Mouse (Mus musculus): ENCODE results near the gene Hspa5.
A peak's percentile ranks its signal among the peaks of the same experiment; 100 is the strongest.
"Not testable (repeated sequence)": the region's sequence is repeated elsewhere in the genome, so short reads cannot be mapped to it uniquely, and the experiment has no call there.

Hspa5 gene

DNA sequence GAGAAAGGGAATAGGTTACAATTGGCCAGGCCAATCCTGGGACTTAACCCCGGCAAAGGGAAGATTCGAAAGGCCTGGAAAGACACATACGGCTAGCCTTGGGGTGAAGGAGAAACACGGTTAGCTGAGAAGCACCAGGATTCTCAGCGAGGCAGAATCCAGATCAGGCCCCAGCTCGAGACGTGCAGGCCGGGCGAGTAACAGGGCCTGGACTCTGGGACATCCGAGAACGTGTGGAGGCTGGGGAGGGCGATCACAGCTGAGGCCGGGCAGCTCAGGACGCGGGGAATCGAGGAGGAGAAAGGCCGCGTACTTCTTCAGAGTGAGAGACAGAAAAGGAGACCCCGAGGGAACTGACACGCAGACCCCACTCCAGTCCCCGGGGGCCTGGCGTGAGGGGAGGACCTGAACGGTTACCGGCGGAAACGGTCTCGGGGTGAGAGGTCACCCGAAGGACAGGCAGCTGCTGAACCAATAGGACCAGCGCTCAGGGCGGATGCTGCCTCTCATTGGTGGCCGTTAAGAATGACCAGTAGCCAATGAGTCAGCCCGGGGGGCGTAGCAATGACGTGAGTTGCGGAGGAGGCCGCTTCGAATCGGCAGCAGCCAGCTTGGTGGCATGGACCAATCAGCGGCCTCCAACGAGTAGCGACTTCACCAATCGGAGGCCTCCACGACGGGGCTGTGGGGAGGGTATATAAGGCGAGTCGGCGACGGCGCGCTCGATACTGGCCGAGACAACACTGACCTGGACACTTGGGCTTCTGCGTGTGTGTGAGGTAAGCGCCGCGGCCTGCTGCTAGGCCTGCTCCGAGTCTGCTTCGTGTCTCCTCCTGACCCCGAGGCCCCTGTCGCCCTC lies at the start of gene Hspa5:
Gene Hspa5, plus strand, starts transcription at position 603 of the 859 bp plus-strand sequence.
- peak; percentile 100 for DNase-seq (ENCODE audit: low read depth, low spot score)

DNA sequence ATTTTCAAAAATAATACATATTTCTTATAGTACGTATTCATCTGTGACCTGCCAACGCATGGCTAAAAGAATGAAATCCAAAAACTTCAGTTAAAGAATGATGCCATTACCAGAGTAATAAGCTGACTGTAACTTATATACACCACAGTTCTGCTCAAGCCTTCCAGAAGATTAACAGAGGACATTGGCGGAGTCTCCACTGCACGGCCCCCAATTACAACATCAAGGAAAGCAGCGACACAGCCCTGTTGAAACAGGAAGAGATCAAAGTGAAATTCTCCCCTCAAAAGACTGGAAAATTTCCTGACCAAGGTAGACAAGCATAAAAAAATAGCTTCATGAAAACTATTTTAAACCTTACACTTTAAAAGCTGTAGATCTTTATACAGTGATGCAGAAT lies 46.5 kb upstream of the Hspa5 start:
- no peak for DNase-seq (ENCODE audit: low read depth, low spot score)

DNA sequence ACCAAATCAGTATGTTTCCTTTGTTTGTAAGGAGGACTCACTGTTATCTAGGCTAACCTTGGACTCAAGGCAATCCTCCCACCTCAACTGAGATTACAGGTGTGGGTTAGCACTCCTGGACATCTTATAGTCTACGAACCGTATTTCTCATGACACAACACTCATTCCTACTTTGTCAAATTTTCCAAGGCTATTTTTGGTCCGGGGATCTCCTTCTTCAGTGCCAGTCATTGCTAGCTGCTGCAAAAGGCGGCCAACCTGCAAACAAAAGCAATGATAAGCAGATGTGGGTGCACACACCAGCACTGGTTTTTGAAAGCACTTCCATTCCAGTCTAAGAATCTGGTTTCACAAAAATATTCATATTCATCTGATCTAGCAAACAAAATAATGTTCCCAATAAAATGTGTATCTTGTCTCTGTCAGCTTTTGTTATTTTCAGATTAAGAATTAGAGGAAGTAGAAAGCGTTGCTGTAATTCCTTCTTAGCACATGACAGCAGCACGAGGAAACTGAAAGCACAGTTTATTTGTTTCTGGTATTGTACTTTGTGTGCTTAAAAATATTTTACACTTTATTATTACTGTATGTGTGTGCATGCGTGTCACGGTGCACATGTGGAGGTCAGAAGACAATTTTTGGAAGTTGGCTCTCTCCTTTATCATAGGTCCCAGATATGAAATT lies 44.6 kb upstream of the Hspa5 start:
- DNase-seq (ENCODE audit: low read depth, low spot score), result no peak

DNA sequence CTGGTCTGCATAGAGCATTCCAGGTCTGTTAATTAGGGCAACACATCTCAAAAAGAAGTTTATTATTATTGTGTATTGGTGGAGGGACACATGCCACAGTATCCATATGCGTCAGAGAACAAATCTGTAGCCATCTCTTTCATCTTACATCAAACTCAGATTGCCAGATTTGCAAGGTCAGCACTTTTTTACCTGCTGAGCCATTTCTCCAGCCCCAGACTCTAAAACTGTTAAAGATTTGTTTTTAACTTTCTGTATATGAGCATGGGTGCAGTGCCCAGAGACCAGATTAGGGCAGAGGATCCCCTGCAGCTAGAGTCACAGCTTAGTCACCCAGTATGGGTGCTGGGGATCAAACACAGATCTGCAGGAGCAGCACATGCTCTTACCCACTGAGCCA lies 35.1 kb upstream of the Hspa5 start:
- no peak for DNase-seq (ENCODE audit: low read depth, low spot score)

DNA sequence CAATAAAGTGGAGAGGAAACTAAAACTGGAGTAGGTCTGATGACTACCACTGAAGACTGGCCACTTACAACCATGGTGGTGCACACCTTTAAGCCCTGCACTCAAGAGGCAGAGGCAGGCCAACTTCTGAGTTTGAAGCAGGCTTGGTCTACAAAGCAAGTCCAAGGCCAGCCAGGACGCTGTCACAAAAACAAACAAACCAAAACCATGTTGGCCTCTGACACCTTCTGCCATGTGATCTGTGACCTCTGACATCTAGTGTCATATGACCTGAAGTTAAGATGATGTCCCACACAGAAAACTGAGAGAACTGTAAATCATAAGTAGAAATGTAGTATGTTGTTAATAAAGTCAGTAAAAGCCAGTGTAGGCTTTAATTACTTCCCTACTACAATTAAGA lies 33.9 kb upstream of the Hspa5 start:
- DNase-seq (ENCODE audit: low read depth, low spot score), result no peak

DNA sequence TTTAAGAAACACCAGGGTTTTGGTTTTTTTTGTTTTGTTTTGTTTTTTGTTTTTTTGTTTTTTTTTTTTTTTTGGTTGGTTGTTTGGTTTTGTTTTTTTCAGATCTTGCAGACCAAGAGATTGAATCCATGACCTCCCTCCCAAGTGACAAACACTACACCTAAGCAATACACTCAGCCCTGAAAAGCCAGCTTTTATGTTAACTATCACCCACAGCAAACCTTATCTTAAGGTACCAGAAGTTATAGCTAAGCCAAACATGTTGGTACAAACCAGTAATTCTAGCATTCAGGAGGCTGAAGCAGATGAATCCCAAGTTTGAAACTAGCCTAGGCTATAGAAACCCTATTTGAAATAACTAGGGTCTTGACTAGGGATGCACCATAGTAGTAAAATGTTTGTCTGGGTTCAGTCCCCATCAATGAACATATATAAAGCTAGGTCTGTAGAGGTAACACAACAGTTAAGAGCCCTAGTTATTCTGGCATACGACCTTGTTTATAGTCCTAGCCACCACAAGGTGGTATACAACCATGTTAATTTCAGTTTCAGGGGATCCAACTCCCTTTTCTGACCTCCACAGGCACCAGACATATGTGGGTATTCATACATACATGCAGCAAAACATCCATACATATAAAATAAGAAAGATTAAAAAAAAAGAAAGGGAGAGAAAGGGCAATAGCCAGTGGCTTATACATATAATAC lies 31.9 kb upstream of the Hspa5 start:
- no peak for DNase-seq (ENCODE audit: low read depth, low spot score)

DNA sequence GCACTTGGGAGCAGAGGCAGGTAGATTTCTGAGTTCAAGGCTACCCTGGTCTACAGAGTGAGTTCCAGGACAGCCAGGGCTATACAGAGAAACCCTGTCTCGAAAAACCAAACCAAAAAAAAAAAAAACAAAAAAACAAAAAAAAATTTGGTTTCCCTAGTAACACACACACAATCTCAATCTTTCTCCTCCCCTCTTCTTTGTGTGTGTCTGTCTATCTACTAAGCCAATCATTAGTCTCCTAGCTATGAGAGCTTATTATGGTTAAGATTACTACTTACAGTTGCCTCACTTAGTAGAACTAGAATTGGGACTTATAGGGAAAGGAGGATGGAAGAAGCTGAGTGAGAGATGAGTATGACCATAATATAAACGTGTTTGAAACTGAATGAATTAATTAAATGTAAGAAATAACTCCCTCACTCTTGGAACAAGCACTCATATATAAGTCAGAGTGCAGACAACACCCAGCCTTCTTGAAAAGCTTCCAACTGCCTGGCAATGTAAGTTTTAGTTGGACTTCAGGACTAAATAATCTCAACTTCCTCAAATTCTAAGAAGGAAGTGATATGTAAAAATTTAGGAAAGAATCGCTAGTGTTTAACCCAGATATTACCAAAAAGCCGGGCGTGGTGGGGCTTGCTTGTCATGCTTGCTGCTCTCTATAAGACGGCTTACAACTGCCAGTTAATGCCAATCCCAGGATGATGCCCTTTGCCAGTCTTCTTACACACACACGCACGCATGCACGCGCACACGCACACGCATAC lies 30.2 kb upstream of the Hspa5 start:
- DNase-seq (ENCODE audit: low read depth, low spot score), result no peak

DNA sequence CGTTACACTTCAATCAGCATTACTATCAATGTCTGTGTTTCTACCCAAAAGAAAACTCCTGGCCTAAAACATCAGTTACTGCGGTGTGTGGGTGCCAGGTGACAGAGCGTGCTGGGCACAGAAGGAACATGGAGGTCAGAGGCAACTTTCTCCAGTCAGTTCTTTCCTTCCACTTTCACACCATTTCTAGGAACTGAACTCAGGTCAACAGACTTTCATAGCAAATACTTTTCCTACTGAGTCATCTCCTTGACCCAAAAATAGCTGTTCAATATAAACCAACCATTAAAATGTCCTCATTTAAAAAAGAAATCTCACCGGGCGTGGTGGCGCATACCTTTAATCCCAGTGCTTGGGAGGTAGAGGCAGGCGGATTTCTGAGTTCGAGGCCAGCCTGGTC lies 29.1 kb upstream of the Hspa5 start:
- no peak for DNase-seq (ENCODE audit: low read depth, low spot score)

DNA sequence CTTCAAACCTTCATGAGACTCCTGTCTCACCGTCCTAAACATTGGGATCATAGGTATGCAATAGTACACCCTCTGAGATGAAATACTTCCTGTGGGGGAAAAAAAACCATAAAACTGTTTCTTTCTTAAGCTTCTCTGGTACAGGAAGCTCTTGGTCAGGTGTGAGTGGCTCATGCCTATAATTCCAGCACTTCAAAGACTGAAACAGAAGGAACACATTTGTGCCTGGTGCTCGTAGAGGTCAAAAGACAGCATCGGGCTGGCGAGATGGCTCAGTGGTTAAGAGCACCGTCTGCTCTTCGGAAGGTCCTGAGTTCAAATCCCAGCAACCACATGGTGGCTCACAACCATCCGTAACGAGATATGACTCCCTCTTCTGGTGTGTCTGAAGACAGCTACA lies 27.3 kb upstream of the Hspa5 start:
- DNase-seq (ENCODE audit: low read depth, low spot score), result no peak

DNA sequence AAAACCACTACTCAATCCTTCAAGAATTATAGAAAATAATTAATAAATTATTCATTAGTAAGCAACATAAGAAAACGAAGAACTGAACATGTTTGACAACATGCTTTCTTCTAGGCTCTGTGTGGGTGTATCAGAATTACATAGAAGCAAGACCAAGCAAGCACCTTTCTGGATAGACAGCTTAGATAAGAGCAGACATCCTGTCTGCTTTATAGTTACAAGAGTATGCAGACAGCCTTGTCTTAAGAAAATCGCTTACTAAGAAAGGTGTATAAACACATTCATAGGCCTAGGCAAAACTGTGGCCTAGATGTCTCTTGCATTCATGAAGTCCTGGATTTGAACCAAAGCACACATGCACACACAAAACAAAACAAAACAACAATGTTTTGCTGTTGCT lies 26.1 kb upstream of the Hspa5 start:
- DNase-seq (ENCODE audit: low read depth, low spot score), result no peak

DNA sequence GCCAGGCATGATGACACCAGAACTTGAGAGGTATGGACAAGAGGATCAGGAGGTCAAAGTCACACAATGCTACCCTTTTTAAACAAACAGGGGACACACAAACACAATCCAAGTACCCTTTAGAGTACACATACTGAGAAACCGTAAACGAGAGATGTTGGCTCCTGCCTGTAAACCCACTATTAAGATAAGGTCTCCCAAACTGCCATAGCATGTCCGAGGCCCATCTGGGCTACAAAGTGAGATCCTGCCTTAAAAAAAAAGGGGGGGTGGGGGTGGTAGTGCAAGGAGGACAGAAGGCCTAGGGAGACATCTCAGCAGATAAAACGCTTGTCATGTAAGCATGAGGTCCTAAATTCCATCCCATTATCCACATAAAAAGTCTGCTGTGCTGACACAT lies 23.3 kb upstream of the Hspa5 start:
- no peak for DNase-seq (ENCODE audit: low read depth, low spot score)

DNA sequence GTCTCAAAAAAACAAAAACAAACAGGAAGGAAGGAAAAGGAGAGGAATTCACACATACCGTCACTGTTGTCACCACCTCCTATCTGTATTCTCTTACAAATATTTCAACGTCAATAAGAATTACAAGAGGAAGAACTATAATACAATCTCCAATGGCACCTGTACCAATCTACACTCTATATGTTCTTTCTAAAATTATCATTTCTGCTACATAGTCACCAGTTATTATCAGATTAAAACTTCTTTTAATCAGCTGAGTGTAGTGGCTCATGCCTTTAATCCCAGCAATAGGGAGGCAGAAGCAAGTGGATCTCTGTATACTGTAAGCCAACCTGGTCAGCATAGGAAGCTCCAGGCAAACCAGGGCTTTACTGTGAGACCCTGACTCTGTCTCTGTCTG lies 21.5 kb upstream of the Hspa5 start:
- no peak for DNase-seq (ENCODE audit: low read depth, low spot score)

DNA sequence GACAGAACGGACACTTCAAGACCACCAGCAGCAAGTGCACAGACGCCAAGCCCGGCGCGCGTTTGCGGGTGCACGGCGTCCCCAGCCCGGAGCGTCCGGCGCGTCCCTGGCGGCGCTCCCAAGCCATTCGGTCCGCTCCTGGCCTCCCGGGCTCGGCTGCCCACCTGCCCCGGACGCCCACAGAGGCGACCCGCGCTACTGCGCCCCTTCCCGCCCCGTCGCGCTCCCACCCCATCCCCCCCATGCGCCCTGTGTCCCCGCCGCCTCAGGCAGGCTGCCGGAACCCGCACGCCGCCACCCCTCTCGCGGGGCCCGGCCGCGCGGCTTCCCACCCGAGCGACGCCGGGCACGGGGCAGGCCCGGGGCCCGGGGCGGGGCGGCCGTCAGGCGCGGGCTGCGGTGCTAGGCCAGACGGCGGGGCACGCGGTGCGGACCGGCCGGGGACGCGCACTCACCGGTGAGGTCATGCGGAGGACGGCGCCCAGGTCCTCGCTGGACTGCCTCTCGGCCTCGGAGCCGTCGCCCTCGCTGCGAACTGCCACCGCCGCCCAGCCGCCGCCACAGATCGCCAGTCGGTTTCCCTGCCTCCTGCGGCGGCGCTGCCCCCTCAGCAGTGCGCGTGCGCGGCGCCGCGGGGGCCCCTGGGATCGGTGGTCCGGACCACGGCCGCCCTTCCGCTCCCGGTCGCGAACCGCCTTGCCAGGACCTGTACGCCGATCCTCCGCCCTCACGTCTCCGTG lies 17.8 kb upstream of the Hspa5 start:
- peak; percentile 80 for DNase-seq (ENCODE audit: low read depth, low spot score)

DNA sequence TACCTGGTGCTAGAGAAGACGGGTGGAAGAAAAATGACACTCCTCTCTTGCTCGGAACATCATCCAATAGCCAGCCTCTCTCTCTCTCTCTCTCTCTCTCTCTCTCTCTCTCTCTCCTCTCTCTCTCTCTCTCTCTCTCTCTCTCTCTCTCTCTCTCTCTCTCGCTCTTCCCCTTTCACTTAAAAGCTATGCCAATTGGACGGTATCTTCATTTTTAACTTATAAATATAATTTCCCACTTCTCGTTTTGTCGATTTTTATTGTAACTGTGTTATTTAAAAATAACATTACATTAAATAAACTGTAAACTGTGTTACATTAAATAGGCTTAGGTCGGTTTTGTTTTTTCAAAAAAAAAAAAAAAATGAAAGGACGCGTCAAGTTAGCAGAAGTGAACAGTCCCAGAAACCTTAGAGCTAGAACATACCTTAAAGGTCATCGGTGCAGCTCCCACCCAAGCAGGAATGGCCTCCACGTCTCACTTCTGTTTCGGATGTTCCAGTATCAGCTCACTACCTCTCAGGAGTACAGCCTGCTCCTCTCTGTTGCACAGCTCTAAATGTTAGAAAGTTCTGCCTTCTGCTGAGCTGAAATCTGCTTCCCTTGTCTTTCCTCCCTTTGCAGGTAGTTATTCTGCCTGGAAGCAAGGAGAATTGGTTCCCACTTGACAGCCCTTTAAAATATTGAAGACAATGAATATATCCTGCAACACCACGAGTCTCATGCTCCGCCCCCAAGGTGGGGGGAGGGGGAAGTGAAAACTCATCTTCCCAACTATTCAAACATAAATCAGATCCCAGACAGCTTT lies 17.0 kb upstream of the Hspa5 start, which contains the start of gene Gapvd1:
Gene Gapvd1, minus strand, starts transcription at position 682 of the 808 bp plus-strand sequence.
- peak; percentile 32 for DNase-seq (ENCODE audit: low read depth, low spot score)

DNA sequence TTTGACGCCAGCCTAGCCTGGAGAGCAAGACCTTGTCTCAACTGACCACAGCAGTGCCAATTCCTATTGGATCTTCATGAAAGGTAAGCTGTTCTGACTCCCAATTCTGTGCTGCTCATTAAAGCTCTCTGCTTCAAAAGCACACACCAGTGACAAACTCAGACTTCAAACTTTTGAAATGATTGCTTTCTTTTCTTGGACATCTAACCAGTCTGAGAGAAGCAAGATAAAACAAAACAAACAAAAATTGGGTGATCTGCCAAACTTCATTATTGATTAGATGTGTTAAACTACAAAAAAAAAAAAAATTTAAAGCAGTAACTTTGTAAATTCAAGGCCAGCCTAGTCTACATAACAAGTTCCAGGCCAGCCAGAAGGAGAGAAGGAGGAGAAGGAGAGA lies 14.4 kb upstream of the Hspa5 start:
- DNase-seq (ENCODE audit: low read depth, low spot score), result no peak

DNA sequence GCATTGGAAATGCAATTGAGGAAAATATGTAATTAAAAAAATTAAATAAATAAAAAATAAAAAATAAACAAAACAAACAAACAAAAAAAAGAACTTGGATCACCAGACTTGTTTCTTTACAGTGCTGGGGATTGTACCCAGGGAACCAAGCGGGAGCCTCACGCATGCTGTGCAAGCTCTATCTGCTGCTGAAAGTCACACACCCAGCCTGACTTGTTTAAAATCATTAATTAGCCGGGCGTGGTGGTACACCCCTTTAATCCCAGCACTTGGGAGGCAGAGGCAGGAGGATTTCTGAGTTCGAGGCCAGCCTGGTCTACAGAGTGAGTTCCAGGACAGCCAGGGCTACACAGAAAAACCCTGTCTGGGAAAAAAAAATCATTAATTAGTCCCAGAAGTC lies 10.5 kb upstream of the Hspa5 start:
- DNase-seq (ENCODE audit: low read depth, low spot score), result not testable (repeated sequence)

DNA sequence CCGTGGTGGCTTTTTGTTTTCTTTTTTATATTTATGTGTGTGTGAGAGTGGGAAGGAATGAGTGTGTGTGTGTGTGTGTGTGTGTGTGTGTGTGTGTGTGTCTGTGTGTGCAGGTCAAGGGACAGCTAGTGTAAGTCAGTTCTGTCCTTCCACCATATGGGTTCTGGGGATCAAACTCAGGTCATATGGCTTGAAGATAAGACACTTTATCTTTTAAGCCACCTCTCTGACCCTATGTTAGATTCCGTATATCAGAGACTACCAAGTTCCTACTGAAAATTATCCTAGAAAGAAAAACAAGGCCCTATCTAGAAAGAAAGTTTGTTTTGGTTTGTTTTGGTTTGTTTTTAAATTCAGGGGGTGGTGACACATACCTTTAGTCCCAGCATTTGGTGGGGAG lies 9.6 kb upstream of the Hspa5 start:
- DNase-seq (ENCODE audit: low read depth, low spot score), result no peak

DNA sequence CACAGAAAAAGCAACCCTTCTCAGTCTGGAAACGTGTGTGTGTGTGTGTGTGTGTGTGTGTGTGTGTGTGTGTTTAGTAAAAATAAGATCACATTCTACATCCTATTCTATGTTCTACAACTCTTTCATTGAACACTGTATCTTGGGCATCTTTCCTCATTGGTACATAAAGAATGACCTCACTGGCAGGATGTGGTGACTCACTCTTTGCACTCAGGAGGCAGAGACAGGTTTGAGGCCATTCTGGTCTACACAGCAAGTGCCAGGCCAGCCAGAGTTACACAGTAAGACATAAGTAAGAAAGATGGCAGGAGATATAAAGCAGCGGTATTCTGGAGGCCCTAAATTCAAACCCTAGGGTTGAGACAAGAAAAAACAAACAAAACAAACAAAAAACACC lies 8.9 kb upstream of the Hspa5 start:
- DNase-seq (ENCODE audit: low read depth, low spot score), result no peak

DNA sequence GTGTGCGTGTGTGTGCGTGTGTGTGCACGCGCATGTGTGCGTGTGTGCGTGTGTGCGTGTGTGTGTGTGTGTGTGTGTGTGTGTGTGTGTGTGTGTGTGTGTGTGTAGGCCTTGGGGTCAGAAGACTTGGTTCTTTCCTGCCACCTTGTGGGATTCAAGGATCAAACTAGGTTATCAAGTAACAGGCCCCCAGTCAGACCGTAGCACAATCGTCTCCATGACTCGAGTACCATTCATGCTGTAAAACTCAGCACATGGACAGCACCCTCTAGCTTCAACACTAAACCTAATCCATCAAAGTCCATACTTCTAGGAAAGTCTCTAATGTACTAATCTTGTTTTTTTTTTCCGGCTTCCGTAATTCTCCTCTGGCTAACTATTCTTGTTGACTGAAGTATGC lies 7.0 kb upstream of the Hspa5 start:
- DNase-seq (ENCODE audit: low read depth, low spot score), result no peak

DNA sequence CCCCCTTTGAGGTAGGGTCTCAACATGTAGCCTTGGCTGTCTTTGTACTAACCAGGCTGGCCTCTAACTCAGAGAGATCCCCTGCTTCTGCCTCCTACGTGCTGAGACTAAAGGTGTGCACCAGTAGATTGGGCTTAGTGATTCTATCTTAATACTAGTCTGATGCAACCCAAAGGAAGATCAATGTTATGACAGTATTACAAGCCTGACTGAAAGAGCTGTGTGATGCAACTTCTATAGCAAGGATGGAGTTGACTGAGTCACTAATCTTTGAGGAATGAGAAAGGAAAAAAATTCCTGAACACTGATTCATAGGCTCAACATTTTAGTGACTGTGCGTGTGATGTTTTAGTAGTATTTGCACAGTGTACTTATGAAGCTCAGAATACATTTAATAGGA lies 1.7 kb upstream of the Hspa5 start:
- no peak for DNase-seq (ENCODE audit: low read depth, low spot score)

Measured in forelimb bud, embryonic 11.5 days (tissue).